Mouse (Mus musculus): Measurements from ENCODE around the gene Myh2. TPM values are rescaled to one million over a fixed set of nuclear protein-coding genes. Genes with fewer than 3 reads are reported as not detected.

Gene Myh2
- total and polyA plus RNA-seq, 3 experiments: 0.05 TPM; not detected in 2

GRCm38 (mm10) chr11:67237481-67238079 is 66.8 kb downstream of the Myh2 start, which contains the start of gene Myh4:
Gene Myh4, plus strand, starts transcription at chr11:67238029.
- Histone ChIP-seq H3K4me3 (ENCODE audit: low read depth, low read length) (no peak within 1 kb of the TSS), H3K9me3 (replicated peaks) (peaks cover 41% of the 10 kb centered on the region), H3K27me3 (ENCODE audit: insufficient read depth, low read length) (no peaks in the 10 kb centered on the region), H3K4me1 (ENCODE audit: insufficient read depth, low read depth, low read length) (no peaks in the 10 kb centered on the region), H3K36me3 (replicated peaks) (no peaks in the 10 kb centered on the region)
- no peak for TF ChIP-seq TAL1 (conservative IDR thresholded peaks at IDR 0.05; ENCODE audit: low read depth, low read length)
- DNase-seq (ENCODE audit: low spot score): no peak
- no peak for ATAC-seq (ENCODE audit: extremely low read depth, insufficient number of reproducible peaks, low FRiP score, poor library complexity, severe bottlenecking)

- ATAC-seq (ENCODE audit: extremely low read depth, insufficient number of reproducible peaks, low FRiP score, poor library complexity, severe bottlenecking): no peak
- Histone ChIP-seq H3K4me1 (ENCODE audit: insufficient read depth, low read depth, low read length) (no peaks in the 10 kb centered on the region), H3K36me3 (replicated peaks) (no peaks in the 10 kb centered on the region), H3K27me3 (ENCODE audit: insufficient read depth, low read length) (no peaks in the 10 kb centered on the region), H3K9me3 (replicated peaks) (peaks cover 52% of the 10 kb centered on the region), H3K4me3 (ENCODE audit: low read depth, low read length) (no peak overlapping the region)
- no peak for DNase-seq (ENCODE audit: low spot score)
- no peak for TF ChIP-seq POLR2AphosphoS5 (IDR thresholded peaks at IDR 0.05; ENCODE audit: insufficient replicate concordance, low read depth, low read length)
- no peak for TF ChIP-seq GATA1 (IDR thresholded peaks at IDR 0.05; ENCODE audit: borderline replicate concordance, low read length)
Measured at GRCm38 (mm10) chr11:67241051-67241450, 70.2 kb downstream of the Myh2 start.

Other genes with a start within 250 kb of the Myh2 start
- gene Tmem238l, start 214.4 kb upstream of the Myh2 start, total RNA-seq (2014; fragmentation: Nextera tagmentation): not detected in 2 replicates
- not detected in 2 replicates for gene Tmem238l, start 214.4 kb upstream of the Myh2 start, total RNA-seq (2017)
- not detected in 2 replicates for gene Tmem238l, start 214.4 kb upstream of the Myh2 start, polyA plus RNA-seq (2012)
- gene Tmem220, start 145.9 kb upstream of the Myh2 start, total RNA-seq (2014; fragmentation: Nextera tagmentation): 3.4 and 6.4 TPM in 2 replicates
- 0.76 and 2.5 TPM in 2 replicates for gene Tmem220, start 145.9 kb upstream of the Myh2 start, total RNA-seq (2017)
- gene Tmem220, start 145.9 kb upstream of the Myh2 start, polyA plus RNA-seq (2012): 0.08 and 0.11 TPM in 2 replicates
- gene Adprm, start 118.4 kb upstream of the Myh2 start, total RNA-seq (2014; fragmentation: Nextera tagmentation): 13.3 and 26.6 TPM in 2 replicates
- gene Adprm, start 118.4 kb upstream of the Myh2 start, total RNA-seq (2017): 23.9 and 25.7 TPM in 2 replicates
- gene Adprm, start 118.4 kb upstream of the Myh2 start, polyA plus RNA-seq (2012): 0.40 and 1.0 TPM in 2 replicates
- 13.5 and 14.7 TPM in 2 replicates for gene Sco1, start 118.4 kb upstream of the Myh2 start, total RNA-seq (2014; fragmentation: Nextera tagmentation)
- 22.2 and 23.2 TPM in 2 replicates for gene Sco1, start 118.4 kb upstream of the Myh2 start, total RNA-seq (2017)
- 3.5 and 4.0 TPM in 2 replicates for gene Sco1, start 118.4 kb upstream of the Myh2 start, polyA plus RNA-seq (2012)
- not detected in 2 replicates for gene Myh3, start 92.7 kb upstream of the Myh2 start, total RNA-seq (2014; fragmentation: Nextera tagmentation)
- gene Myh3, start 92.7 kb upstream of the Myh2 start, total RNA-seq (2017): not detected in 2 replicates
- gene Myh3, start 92.7 kb upstream of the Myh2 start, polyA plus RNA-seq (2012): not detected in 2 replicates
- not detected in 2 replicates for gene Myh1, start 29.0 kb downstream of the Myh2 start, total RNA-seq (2014; fragmentation: Nextera tagmentation)
- under 0.01 TPM in 1 of 2 replicates, not detected in the other for gene Myh1, start 29.0 kb downstream of the Myh2 start, total RNA-seq (2017)
- not detected in 2 replicates for gene Myh1, start 29.0 kb downstream of the Myh2 start, polyA plus RNA-seq (2012)
- gene Myh4, start 67.0 kb downstream of the Myh2 start, total RNA-seq (2014; fragmentation: Nextera tagmentation): not detected in 2 replicates
- gene Myh4, start 67.0 kb downstream of the Myh2 start, total RNA-seq (2017): not detected in 2 replicates
- not detected in 2 replicates for gene Myh4, start 67.0 kb downstream of the Myh2 start, polyA plus RNA-seq (2012)
- not detected in 2 replicates for gene Myh8, start 106.1 kb downstream of the Myh2 start, total RNA-seq (2014; fragmentation: Nextera tagmentation)
- gene Myh8, start 106.1 kb downstream of the Myh2 start, total RNA-seq (2017): 0.06 and 0.22 TPM in 2 replicates
- gene Myh8, start 106.1 kb downstream of the Myh2 start, polyA plus RNA-seq (2012): not detected in 2 replicates
- not detected in 2 replicates for gene Myh13, start 150.6 kb downstream of the Myh2 start, total RNA-seq (2014; fragmentation: Nextera tagmentation)
- gene Myh13, start 150.6 kb downstream of the Myh2 start, total RNA-seq (2017): 0.05 TPM in 1 of 2 replicates, not detected in the other
- gene Myh13, start 150.6 kb downstream of the Myh2 start, polyA plus RNA-seq (2012): not detected in 2 replicates